Mouse (Mus musculus) ES-Bruce4 (cell line): ENCODE measurements around the gene Xirp2.

Experiments used
- CTCF ChIP-seq: IDR thresholded peaks from one replicate; pipeline ENCODE4 v1.8.1; 2011; ENCODE audit warnings: low read depth, low read length
- EP300 ChIP-seq: IDR thresholded peaks from 2 replicates; pipeline ENCODE4 v1.6.1; 2011; ENCODE audit warnings: low read depth, low read length; ENCODE audit not compliant: insufficient read depth
- POLR2A ChIP-seq: IDR thresholded peaks from one replicate; pipeline ENCODE4 v1.8.1; 2011; ENCODE audit warnings: low read length; ENCODE audit not compliant: insufficient read depth

DNA sequence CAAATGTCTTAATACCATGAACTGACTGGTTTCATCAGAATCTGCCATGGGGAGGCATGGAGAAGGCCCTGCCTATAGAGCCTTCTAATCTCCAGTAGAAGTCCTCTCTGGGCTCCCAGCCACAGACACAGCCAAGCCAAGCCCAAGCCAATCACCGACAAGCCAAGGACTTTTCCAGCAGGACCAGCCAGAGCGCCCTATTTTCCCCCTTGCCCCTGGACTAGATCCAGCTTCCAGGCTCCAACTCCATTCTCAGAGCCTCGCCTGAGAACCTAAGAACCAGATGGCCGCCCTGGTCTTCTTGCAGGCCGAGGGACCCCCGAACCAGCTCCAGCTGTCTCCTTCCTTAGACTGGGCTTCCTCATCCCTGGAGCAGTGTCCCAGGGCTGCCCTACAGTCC is 93.6 kb downstream of the Xirp2 start:
- TF ChIP-seq CTCF (no peak), POLR2A (no peak), EP300 (no peak)
